Mouse (Mus musculus) ES-Bruce4 (cell line): Measurements from ENCODE around the gene Hsf4. TPM values are rescaled to one million over a fixed set of nuclear protein-coding genes. Genes with fewer than 3 reads are reported as not detected.

Experiments
- H3K27ac ChIP-seq: 2 replicates; pipeline ENCODE4 v1.5.1; 2012; ENCODE audit warnings: low read length, inconsistent platforms; ENCODE audit not compliant: insufficient read depth
- H3K27me3 ChIP-seq: 2 replicates; pipeline ENCODE4 v1.6.1; 2012; ENCODE audit warnings: mild to moderate bottlenecking, low read length, inconsistent platforms; ENCODE audit not compliant: control insufficient read depth, poor library complexity, insufficient read depth, severe bottlenecking
- H3K36me3 ChIP-seq: 2 replicates; pipeline ENCODE4 v1.6.1; 2012; ENCODE audit warnings: inconsistent platforms, mild to moderate bottlenecking, low read length, moderate library complexity; ENCODE audit not compliant: control insufficient read depth, poor library complexity, insufficient read depth, severe bottlenecking
- H3K4me1 ChIP-seq: one replicate; pipeline ENCODE4 v1.8.1; 2011; ENCODE audit warnings: low read length; ENCODE audit not compliant: control insufficient read depth, insufficient read depth
- H3K4me3 ChIP-seq: 2 replicates; pipeline ENCODE4 v1.5.1; 2011; ENCODE audit warnings: low read depth, mild to moderate bottlenecking, low read length
- H3K9ac ChIP-seq: 2 replicates; pipeline ENCODE4 v1.6.1; 2012; ENCODE audit warnings: low read depth, mild to moderate bottlenecking, inconsistent platforms; ENCODE audit not compliant: poor library complexity, severe bottlenecking
- H3K9me3 ChIP-seq: replicated peaks from 2 replicates; pipeline ENCODE4 v1.6.1; 2012; ENCODE audit warnings: mild to moderate bottlenecking, low read length, inconsistent platforms; ENCODE audit not compliant: control insufficient read depth, poor library complexity, insufficient read depth, severe bottlenecking
- CTCF ChIP-seq: IDR thresholded peaks from one replicate; pipeline ENCODE4 v1.8.1; 2011; ENCODE audit warnings: low read depth, low read length
- EP300 ChIP-seq: IDR thresholded peaks from 2 replicates; pipeline ENCODE4 v1.6.1; 2011; ENCODE audit warnings: low read depth, low read length; ENCODE audit not compliant: insufficient read depth
- POLR2A ChIP-seq: IDR thresholded peaks from one replicate; pipeline ENCODE4 v1.8.1; 2011; ENCODE audit warnings: low read length; ENCODE audit not compliant: insufficient read depth
- polyA plus RNA-seq: library from polyadenylated mRNA; stranded (reverse); fragments of >200 nt; gene quantifications from 2 replicates; pipeline ENCODE4 v1.2.4, GENCODE M21; 2011; ENCODE audit warnings: low read depth; ENCODE audit not compliant: missing spikeins, insufficient read depth, insufficient read length

Gene Hsf4
- polyA plus RNA-seq, 1 experiment: 1.1 TPM

- Histone ChIP-seq H3K27me3 (no peaks in the 10 kb centered on the region), H3K4me3 (no peak overlapping the region), H3K27ac (no peak overlapping the region), H3K9me3 (no peaks in the 10 kb centered on the region), H3K9ac (no peak overlapping the region), H3K36me3 (no peaks in the 10 kb centered on the region), H3K4me1 (no peaks in the 10 kb centered on the region)
- TF ChIP-seq POLR2A: no peak
- TF ChIP-seq CTCF: peak; percentile 4
Measured at GRCm38 (mm10) chr8:105261326-105261980, 8.1 kb upstream of the Hsf4 start.

- Histone ChIP-seq H3K9me3 (no peaks in the 10 kb centered on the region), H3K4me3 (no peak overlapping the region), H3K4me1 (no peaks in the 10 kb centered on the region), H3K36me3 (no peaks in the 10 kb centered on the region), H3K9ac (peak overlapping the region; percentile 64; the same call in 1 of the 2 replicates), H3K27ac (no peak overlapping the region), H3K27me3 (0 out of 2 replicates have a peak, but pooled peaks cover 2% of the 10 kb centered on the region)
- TF ChIP-seq POLR2A: no peak
- TF ChIP-seq CTCF: no peak
- TF ChIP-seq EP300: no peak
Measured at GRCm38 (mm10) chr8:105263244-105263912, 6.2 kb upstream of the Hsf4 start.

GRCm38 (mm10) chr8:105264024-105264982 is 5.3 kb upstream of the Hsf4 start, which contains the start of the genes Tradd and Fbxl8:
Gene Tradd (minus strand): TSS chr8:105264609.
Gene Fbxl8 (plus strand): TSS chr8:105264648.
- Histone ChIP-seq H3K4me3 (peak within 1 kb of the TSS; percentile 80), H3K9me3 (no peaks in the 10 kb centered on the region), H3K27ac (no peak within 1 kb of the TSS), H3K27me3 (0 out of 2 replicates have a peak, but pooled peaks cover 2% of the 10 kb centered on the region), H3K4me1 (no peaks in the 10 kb centered on the region), H3K36me3 (no peaks in the 10 kb centered on the region), H3K9ac (peak within 1 kb of the TSS; percentile 64)
- TF ChIP-seq CTCF: no peak
- TF ChIP-seq POLR2A: no peak
- TF ChIP-seq EP300: no peak

GRCm38 (mm10) chr8:105265128-105265527 is 4.5 kb upstream of the Hsf4 start:
- H3K36me3 ChIP-seq: no peaks in the 10 kb centered on the region
- peaks cover 7% of the 10 kb centered on the region; the same call in 1 of the 2 replicates for H3K27me3 ChIP-seq
- H3K4me1 ChIP-seq: no peaks in the 10 kb centered on the region
- H3K4me3 ChIP-seq: peak overlapping the region; percentile 11; the same call in 1 of the 2 replicates
- H3K9me3 ChIP-seq: no peaks in the 10 kb centered on the region
- peak overlapping the region; percentile 64 for H3K9ac ChIP-seq
- no peak overlapping the region for H3K27ac ChIP-seq
- no peak for TF ChIP-seq POLR2A
- TF ChIP-seq EP300: no peak
- TF ChIP-seq CTCF: no peak

- Histone ChIP-seq H3K9me3 (no peaks in the 10 kb centered on the region), H3K4me3 (no peak overlapping the region), H3K27me3 (peaks cover 16% of the 10 kb centered on the region), H3K4me1 (peaks cover 2% of the 10 kb centered on the region), H3K36me3 (no peaks in the 10 kb centered on the region), H3K9ac (no peak overlapping the region), H3K27ac (no peak overlapping the region)
- TF ChIP-seq CTCF (no peak), POLR2A (no peak), EP300 (no peak)
Measured at GRCm38 (mm10) chr8:105266775-105267174, 2.8 kb upstream of the Hsf4 start.
